Mouse (Mus musculus): ENCODE results near the gene Unc5a. TPM values are rescaled to one million over a fixed set of nuclear protein-coding genes. Genes with fewer than 3 reads are reported as not detected.
A peak's percentile ranks its signal among the peaks of the same experiment; 100 is the strongest.

Gene Unc5a
- total and polyA plus RNA-seq, 3 experiments, result not detected

- H3K9me3 ChIP-seq (replicated peaks; ENCODE audit: insufficient read depth, low read length), result no peaks in the 10 kb centered on the region
- no peak overlapping the region for H3K9ac ChIP-seq (ENCODE audit: control insufficient read depth, low read depth, low read length, poor library complexity, severe bottlenecking)
- H3K4me3 ChIP-seq (ENCODE audit: control insufficient read depth in 1 of 2, insufficient read depth in 1 of 2, low read depth in 2 of 2, low read length in 2 of 2), result no peak overlapping the region
- H3K27ac ChIP-seq (ENCODE audit: control insufficient read depth, low read depth, low read length), result no peak overlapping the region
- H3K36me3 ChIP-seq (ENCODE audit: control insufficient read depth in 1 of 2, insufficient read depth in 2 of 2, low read length in 2 of 2), result no peaks in the 10 kb centered on the region
- H3K27me3 ChIP-seq (ENCODE audit: control insufficient read depth in 1 of 2, insufficient read depth in 2 of 2, low read length in 2 of 2), result no peaks in the 10 kb centered on the region
- peak; percentile 68 for TF ChIP-seq MXI1 (IDR thresholded peaks at IDR 0.05; ENCODE audit: low read depth, low read length)
- TF ChIP-seq MYC (IDR thresholded peaks at IDR 0.05; ENCODE audit: low read depth, low read length), result no peak
- no peak for TF ChIP-seq EP300 (IDR thresholded peaks at IDR 0.05; ENCODE audit: low read depth in 1 of 2, low read length in 2 of 2)
- TF ChIP-seq RCOR1 (IDR thresholded peaks at IDR 0.05; ENCODE audit: low read depth, low read length), result no peak
- no peak for TF ChIP-seq TBP (IDR thresholded peaks at IDR 0.05; ENCODE audit: low read depth, low read length)
- peak; percentile 96 for TF ChIP-seq SIN3A (IDR thresholded peaks at IDR 0.05; ENCODE audit: low read length)
- TF ChIP-seq ZNF384 (IDR thresholded peaks at IDR 0.05; ENCODE audit: low read depth, low read length), result peak; percentile 95
- TF ChIP-seq ZMIZ1 (IDR thresholded peaks at IDR 0.05; ENCODE audit: low read depth, low read length), result no peak
- peak; percentile 59 for DNase-seq (ENCODE audit: low read depth, low spot score)
- H3K79me2 ChIP-seq (ENCODE audit: control insufficient read depth, insufficient read depth, low read length, poor library complexity), result no peaks in the 10 kb centered on the region
- H3K4me1 ChIP-seq (ENCODE audit: control insufficient read depth in 1 of 2, insufficient read depth in 2 of 2, low read length in 2 of 2), result no peaks in the 10 kb centered on the region
These were observed 21.5 kb downstream of the Unc5a start for GRCm38 (mm10) chr13:54970521-54971247.

GRCm38 (mm10) chr13:54975546-54975945, 26.3 kb downstream of the Unc5a start:
- no peak for DNase-seq (ENCODE audit: low read depth, low spot score)
- H3K79me2 ChIP-seq (ENCODE audit: control insufficient read depth, insufficient read depth, low read length, poor library complexity), result no peaks in the 10 kb centered on the region
- no peak overlapping the region for H3K4me3 ChIP-seq (ENCODE audit: control insufficient read depth in 1 of 2, insufficient read depth in 1 of 2, low read depth in 2 of 2, low read length in 2 of 2)
- H3K27ac ChIP-seq (ENCODE audit: control insufficient read depth, low read depth, low read length), result no peak overlapping the region
- TF ChIP-seq TBP (IDR thresholded peaks at IDR 0.05; ENCODE audit: low read depth, low read length), result no peak
- TF ChIP-seq RAD21 (IDR thresholded peaks at IDR 0.05; ENCODE audit: low read depth, low read length), result no peak
- TF ChIP-seq POLR2AphosphoS2 (IDR thresholded peaks at IDR 0.05; ENCODE audit: low read length), result no peak
- no peak for TF ChIP-seq CTCF (IDR thresholded peaks at IDR 0.05 in 2 of 3, conservative IDR thresholded peaks at IDR 0.05 in 1 of 3; ENCODE audit: control insufficient read depth in 1 of 3, insufficient read depth in 1 of 3, low read depth in 2 of 3, low read length in 3 of 3, poor library complexity in 1 of 3, severe bottlenecking in 1 of 3)
- TF ChIP-seq ZMIZ1 (IDR thresholded peaks at IDR 0.05; ENCODE audit: low read depth, low read length), result no peak
- TF ChIP-seq MYC (IDR thresholded peaks at IDR 0.05; ENCODE audit: low read depth, low read length), result no peak
- TF ChIP-seq HCFC1 (IDR thresholded peaks at IDR 0.05; ENCODE audit: low read depth, low read length), result no peak
- TF ChIP-seq MYB (IDR thresholded peaks at IDR 0.05; ENCODE audit: low read depth, low read length), result no peak
- no peak for TF ChIP-seq MAX (IDR thresholded peaks at IDR 0.05; ENCODE audit: low read length)
- TF ChIP-seq POLR2A (IDR thresholded peaks at IDR 0.05; ENCODE audit: control insufficient read depth in 1 of 2, insufficient read depth in 1 of 2, low read depth in 1 of 2, low read length in 2 of 2, poor library complexity in 1 of 2), result no peak
- TF ChIP-seq GATA1 (IDR thresholded peaks at IDR 0.05; ENCODE audit: low read depth, low read length), result no peak
- TF ChIP-seq MAFK (IDR thresholded peaks at IDR 0.05; ENCODE audit: borderline replicate concordance, low read depth, low read length), result no peak
- TF ChIP-seq MEF2A (IDR thresholded peaks at IDR 0.05; ENCODE audit: extremely low read depth, insufficient replicate concordance, low read depth, low read length, poor library complexity, severe bottlenecking), result no peak
- TF ChIP-seq UBTF (IDR thresholded peaks at IDR 0.05; ENCODE audit: borderline replicate concordance, insufficient read depth, low read depth, low read length), result no peak
- no peak for TF ChIP-seq SMC3 (IDR thresholded peaks at IDR 0.05; ENCODE audit: low read depth, low read length)
- TF ChIP-seq USF1 (IDR thresholded peaks at IDR 0.05; ENCODE audit: low read depth, low read length), result no peak
- no peak for TF ChIP-seq CHD1 (IDR thresholded peaks at IDR 0.05; ENCODE audit: low read depth, low read length)
- no peak for TF ChIP-seq SIN3A (IDR thresholded peaks at IDR 0.05; ENCODE audit: low read length)
- no peak for TF ChIP-seq NRF1 (IDR thresholded peaks at IDR 0.05; ENCODE audit: insufficient read depth, low read depth, low read length, poor library complexity, severe bottlenecking)
- no peaks in the 10 kb centered on the region for H3K27me3 ChIP-seq (ENCODE audit: control insufficient read depth in 1 of 2, insufficient read depth in 2 of 2, low read length in 2 of 2)
- H3K4me1 ChIP-seq (ENCODE audit: control insufficient read depth in 1 of 2, insufficient read depth in 2 of 2, low read length in 2 of 2), result no peaks in the 10 kb centered on the region
- no peak overlapping the region for H3K9ac ChIP-seq (ENCODE audit: control insufficient read depth, low read depth, low read length, poor library complexity, severe bottlenecking)
- no peaks in the 10 kb centered on the region for H3K36me3 ChIP-seq (ENCODE audit: control insufficient read depth in 1 of 2, insufficient read depth in 2 of 2, low read length in 2 of 2)
- no peaks in the 10 kb centered on the region for H3K9me3 ChIP-seq (replicated peaks; ENCODE audit: insufficient read depth, low read length)
